Mouse (Mus musculus) embryo, embryonic 10.5 days (tissue): ENCODE measurements around the gene Capn13.
"Not testable (repeated sequence)": the region's sequence is repeated elsewhere in the genome, so short reads cannot be mapped to it uniquely, and the experiment has no call there.

ENCODE experiments used
- DNase-seq: peaks from one replicate; pipeline ENCODE4 v3.0.0-alpha.2; 2015; ENCODE audit warnings: low spot score

Gene Capn13

GRCm38 (mm10) chr17:73342673-73343072, 58.0 kb downstream of the Capn13 start:
- no peak for DNase-seq

GRCm38 (mm10) chr17:73329071-73329470, 71.6 kb downstream of the Capn13 start:
- DNase-seq, result no peak

- DNase-seq, result peak; percentile 62
Measured at GRCm38 (mm10) chr17:73325314-73325713, 75.4 kb downstream of the Capn13 start.

- no peak for DNase-seq
Measured at GRCm38 (mm10) chr17:73324732-73325131, 75.9 kb downstream of the Capn13 start.

GRCm38 (mm10) chr17:73323981-73324380, 76.7 kb downstream of the Capn13 start:
- DNase-seq, result no peak

GRCm38 (mm10) chr17:73314786-73315185, 85.9 kb downstream of the Capn13 start:
- no peak for DNase-seq

GRCm38 (mm10) chr17:73311491-73311890, 89.2 kb downstream of the Capn13 start:
- no peak for DNase-seq

GRCm38 (mm10) chr17:73308691-73309090, 92.0 kb downstream of the Capn13 start:
- DNase-seq, result no peak

- DNase-seq, result peak; percentile 8
Measured at GRCm38 (mm10) chr17:73306626-73307025, 94.0 kb downstream of the Capn13 start.

- peak; percentile 86 for DNase-seq
Measured at GRCm38 (mm10) chr17:73305622-73306021, 95.0 kb downstream of the Capn13 start.

- DNase-seq, result no peak
Measured at GRCm38 (mm10) chr17:73304086-73304812, 96.4 kb downstream of the Capn13 start.

GRCm38 (mm10) chr17:73303676-73304075, 97.0 kb downstream of the Capn13 start:
- DNase-seq, result no peak

GRCm38 (mm10) chr17:73303217-73303616, 97.4 kb downstream of the Capn13 start:
- DNase-seq, result peak; percentile 89

GRCm38 (mm10) chr17:73302104-73302503, 98.6 kb downstream of the Capn13 start:
- DNase-seq, result peak; percentile 85

GRCm38 (mm10) chr17:73301258-73302050, 99.2 kb downstream of the Capn13 start:
- DNase-seq, result peak; percentile 90

GRCm38 (mm10) chr17:73300147-73300880, 100.4 kb downstream of the Capn13 start:
- no peak for DNase-seq

- no peak for DNase-seq
Measured at GRCm38 (mm10) chr17:73298981-73299380, 101.7 kb downstream of the Capn13 start.

GRCm38 (mm10) chr17:73296855-73297254, 103.8 kb downstream of the Capn13 start:
- DNase-seq, result peak; percentile 80

GRCm38 (mm10) chr17:73293237-73293636, 107.4 kb downstream of the Capn13 start:
- DNase-seq, result no peak

GRCm38 (mm10) chr17:73284301-73284700, 116.4 kb downstream of the Capn13 start:
- DNase-seq, result no peak

GRCm38 (mm10) chr17:73282702-73283101, 118.0 kb downstream of the Capn13 start:
- not testable (repeated sequence) for DNase-seq

GRCm38 (mm10) chr17:73277770-73278169, 122.9 kb downstream of the Capn13 start:
- no peak for DNase-seq

GRCm38 (mm10) chr17:73275066-73275465, 125.6 kb downstream of the Capn13 start:
- DNase-seq, result no peak
